Mouse (Mus musculus) ES-E14 (cell line): Measurements from ENCODE around the gene Rhbg.

Experiments
- CHD2 ChIP-seq: IDR thresholded peaks from 2 replicates; pipeline ENCODE4 v1.6.1; 2014; ENCODE audit warnings: mild to moderate bottlenecking, low read depth, low read length, inconsistent platforms
- MAFK ChIP-seq: IDR thresholded peaks from 2 replicates; pipeline ENCODE4 v1.6.1; 2014; ENCODE audit warnings: mild to moderate bottlenecking, low read depth, low read length, inconsistent platforms; ENCODE audit not compliant: insufficient read depth

- no peak for TF ChIP-seq CHD2
- no peak for TF ChIP-seq MAFK
Observed at GRCm38 (mm10) chr3:88207451-88208100, 46.9 kb downstream of the Rhbg start.
